Mouse (Mus musculus) adrenal gland, adult 2 months (tissue): ENCODE results near the gene Traf4. TPM values are rescaled to one million over a fixed set of nuclear protein-coding genes. Genes with fewer than 3 reads are reported as not detected.

Experiments used
- microRNA-seq, 2 experiments: library from miRNA; unstranded; fragments of <30 nt; microRNA quantifications; one replicate each; pipeline ENCODE4 v1.2.0; 2021
- polyA plus RNA-seq: library from polyadenylated mRNA; depleted of rRNA; stranded (reverse); fragments of >200 nt; gene quantifications from 2 replicates; pipeline ENCODE4 v1.2.3, GENCODE M21; 2012; rRNA removed
- total RNA-seq, 2 experiments: library from RNA; stranded (reverse); gene quantifications; 2 replicates each; pipeline ENCODE4 v1.2.3; 2021

The Traf4 gene
- total and polyA plus RNA-seq, 3 experiments, result 29.8 to 128 (median 31.2) TPM

Small RNA genes within 50 kb of the gene (microRNA-seq; reads per million reads assigned to microRNA genes)
- gene Mir7653, result 0.41 to 0.44 reads per million in 2 experiments

Other genes with a start within 250 kb of the Traf4 start
- gene Sez6, start 234.8 kb downstream of the Traf4 start, total RNA-seq, result 1 to 10 TPM; 2.9 to 4.4 TPM
- 1.5 and 2.0 TPM in 2 replicates for gene Sez6, start 234.8 kb downstream of the Traf4 start, polyA plus RNA-seq
- 10 to 100 TPM; 47.1 to 53.2 TPM for gene Phf12, start 182.8 kb downstream of the Traf4 start, total RNA-seq
- gene Phf12, start 182.8 kb downstream of the Traf4 start, polyA plus RNA-seq, result 69.1 and 70.3 TPM in 2 replicates
- gene Dhrs13, start 133.3 kb downstream of the Traf4 start, total RNA-seq, result 10 to 100 TPM in 1 of 2 experiments, 1 to 10 TPM in 1; 8.9 to 17.3 TPM
- gene Dhrs13, start 133.3 kb downstream of the Traf4 start, polyA plus RNA-seq, result 20.3 and 26.3 TPM in 2 replicates
- gene Flot2, start 127.7 kb downstream of the Traf4 start, total RNA-seq, result 10 to 100 TPM; 85.6 to 88.9 TPM
- 144 and 179 TPM in 2 replicates for gene Flot2, start 127.7 kb downstream of the Traf4 start, polyA plus RNA-seq
- 10 to 100 TPM; 30.1 to 35.0 TPM for gene Eral1, start 85.2 kb downstream of the Traf4 start, total RNA-seq
- gene Eral1, start 85.2 kb downstream of the Traf4 start, polyA plus RNA-seq, result 42.0 and 49.7 TPM in 2 replicates
- 10 to 100 TPM; 19.7 to 24.2 TPM for gene Fam222b, start 70.9 kb downstream of the Traf4 start, total RNA-seq
- 38.4 and 41.7 TPM in 2 replicates for gene Fam222b, start 70.9 kb downstream of the Traf4 start, polyA plus RNA-seq
- gene Nek8, start 11.1 kb upstream of the Traf4 start, total RNA-seq, result 10 to 100 TPM in 1 of 2 experiments, 1 to 10 TPM in 1; 6.5 to 12.1 TPM
- gene Nek8, start 11.1 kb upstream of the Traf4 start, polyA plus RNA-seq, result 26.7 and 30.5 TPM in 2 replicates
- gene Tlcd1, start 11.1 kb upstream of the Traf4 start, total RNA-seq, result 10 to 100 TPM; 40.4 to 61.5 TPM
- gene Tlcd1, start 11.1 kb upstream of the Traf4 start, polyA plus RNA-seq, result 319 and 423 TPM in 2 replicates
- 1,000 to 10,000 TPM; 1,792 to 2,242 TPM for gene Rpl23a, start 18.0 kb upstream of the Traf4 start, total RNA-seq
- gene Rpl23a, start 18.0 kb upstream of the Traf4 start, polyA plus RNA-seq, result 21.4 and 29.1 TPM in 2 replicates
- 10 to 100 TPM; 64.7 to 99.1 TPM for gene Rab34, start 22.8 kb upstream of the Traf4 start, total RNA-seq
- 240 and 334 TPM in 2 replicates for gene Rab34, start 22.8 kb upstream of the Traf4 start, polyA plus RNA-seq
- gene Proca1, start 27.8 kb upstream of the Traf4 start, total RNA-seq, result 10 to 100 TPM; 20.5 to 24.4 TPM
- gene Proca1, start 27.8 kb upstream of the Traf4 start, polyA plus RNA-seq, result 1.2 and 1.6 TPM in 2 replicates
- 100 to 1,000 TPM; 104 to 111 TPM for gene Sdf2, start 80.2 kb upstream of the Traf4 start, total RNA-seq
- gene Sdf2, start 80.2 kb upstream of the Traf4 start, polyA plus RNA-seq, result 89.7 and 103 TPM in 2 replicates
- gene Supt6, start 80.4 kb upstream of the Traf4 start, total RNA-seq, result 10 to 100 TPM; 57.5 to 76.7 TPM
- gene Supt6, start 80.4 kb upstream of the Traf4 start, polyA plus RNA-seq, result 23.2 and 31.3 TPM in 2 replicates
- gene 2610507B11Rik, start 96.2 kb upstream of the Traf4 start, total RNA-seq, result 100 to 1,000 TPM; 165 to 168 TPM
- gene 2610507B11Rik, start 96.2 kb upstream of the Traf4 start, polyA plus RNA-seq, result 80.0 and 91.9 TPM in 2 replicates
- under 1 TPM in 1 of 2 experiments, not detected in 1; 0.61 TPM for gene BC030499, start 125.3 kb upstream of the Traf4 start, total RNA-seq
- gene BC030499, start 125.3 kb upstream of the Traf4 start, polyA plus RNA-seq, result 0.07 and 0.08 TPM in 2 replicates
- 1 to 10 TPM; 3.0 to 4.1 TPM for gene Spag5, start 135.9 kb upstream of the Traf4 start, total RNA-seq
- gene Spag5, start 135.9 kb upstream of the Traf4 start, polyA plus RNA-seq, result 1.9 and 3.6 TPM in 2 replicates
- gene Aldoc, start 157.4 kb upstream of the Traf4 start, total RNA-seq, result 10 to 100 TPM; 25.1 to 28.0 TPM
- gene Aldoc, start 157.4 kb upstream of the Traf4 start, polyA plus RNA-seq, result 15.7 and 26.0 TPM in 2 replicates
- gene Pigs, start 162.8 kb upstream of the Traf4 start, total RNA-seq, result 10 to 100 TPM; 57.3 to 61.3 TPM
- gene Pigs, start 162.8 kb upstream of the Traf4 start, polyA plus RNA-seq, result 161 and 184 TPM in 2 replicates
- gene Unc119, start 177.9 kb upstream of the Traf4 start, total RNA-seq, result 10 to 100 TPM; 35.3 to 44.1 TPM
- 60.4 and 65.4 TPM in 2 replicates for gene Unc119, start 177.9 kb upstream of the Traf4 start, polyA plus RNA-seq
- under 1 TPM; 0.29 to 0.41 TPM for gene Foxn1, start 221.0 kb upstream of the Traf4 start, total RNA-seq
- 0.27 and 0.35 TPM in 2 replicates for gene Foxn1, start 221.0 kb upstream of the Traf4 start, polyA plus RNA-seq